Mouse (Mus musculus) stomach, postnatal 0 days (tissue): ENCODE data around the gene Cdc42ep4. TPM values are rescaled to one million over a fixed set of nuclear protein-coding genes. Genes with fewer than 3 reads are reported as not detected.

Experiments used
- ATAC-seq: fragments of 200-750 bp; cut with Nextera tagmentation; 2 replicates; pipeline ENCODE4 v1.8.0; 2017; ENCODE audit not compliant: low FRiP score, low TSS enrichment
- DNase-seq: peaks from one replicate; pipeline ENCODE4 v3.0.0-alpha.2; 2016; ENCODE audit warnings: low spot score
- H3K27ac ChIP-seq: fragments of 300-500 bp; sonication (generic); replicated peaks from 2 replicates; pipeline ENCODE4 v1.5.1; 2014; ENCODE audit warnings: mild to moderate bottlenecking, control low read depth
- H3K27me3 ChIP-seq: fragments of 300-500 bp; sonication (generic); 2 replicates; pipeline ENCODE4 v1.6.1; 2014; ENCODE audit warnings: low read length; ENCODE audit not compliant: control insufficient read depth, insufficient read depth
- H3K36me3 ChIP-seq: fragments of 300-500 bp; sonication (generic); 2 replicates; pipeline ENCODE4 v1.6.1; 2014; ENCODE audit warnings: low read length, mixed read lengths; ENCODE audit not compliant: control insufficient read depth, insufficient read depth
- H3K4me1 ChIP-seq: fragments of 300-500 bp; sonication (generic); replicated peaks from 2 replicates; pipeline ENCODE4 v1.6.1; 2014; ENCODE audit warnings: antibody characterized with exemption; ENCODE audit not compliant: control insufficient read depth, insufficient read depth
- H3K4me2 ChIP-seq: fragments of 300-500 bp; sonication (generic); replicated peaks from 2 replicates; pipeline ENCODE4 v1.6.1; 2014; ENCODE audit warnings: low read depth, mild to moderate bottlenecking, control low read depth, moderate library complexity
- H3K4me3 ChIP-seq: fragments of 300-500 bp; sonication (generic); 2 replicates; pipeline ENCODE4 v1.5.1; 2014; ENCODE audit warnings: low read depth, low read length, control low read depth
- H3K9ac ChIP-seq: fragments of 300-500 bp; sonication (generic); 2 replicates; pipeline ENCODE4 v1.6.1; 2014; ENCODE audit warnings: mild to moderate bottlenecking, low read length, control low read depth, mixed read lengths
- H3K9me3 ChIP-seq: fragments of 300-500 bp; sonication (generic); 2 replicates; pipeline ENCODE4 v1.6.1; 2016; ENCODE audit warnings: low read length; ENCODE audit not compliant: control insufficient read depth
- CTCF ChIP-seq: IDR thresholded peaks from 2 replicates; pipeline ENCODE4 v1.5.1; 2016; ENCODE audit warnings: antibody characterized with exemption, low read depth, mild to moderate bottlenecking, moderate library complexity
- EP300 ChIP-seq: optimal IDR thresholded peaks from 2 replicates; pipeline ENCODE3; 2016; ENCODE audit warnings: antibody characterized with exemption
- WGBS: fragments of 180-500 bp; shearing (Covaris S2); extraction: QIAGEN DNeasy Blood & Tissue Kit; methylation state at CpG from one replicate; pipeline ENCODE4 v1.1.7; 2014; 5-methylcytosine and 5-hydroxymethylcytosine counted together
- polyA plus RNA-seq: library from polyadenylated mRNA; unstranded; fragments of >200 nt; fragmentation: Nextera tagmentation; extraction: Ambion mirVana; gene quantifications from 2 replicates; pipeline ENCODE4 v1.2.1, GENCODE M21; 2015

The Cdc42ep4 gene
- polyA plus RNA-seq, 1 experiment from 2014 or later = 28.9 TPM

- WGBS = 77% methylated on average over 8 of the region's 8 CpGs
- H3K4me2 ChIP-seq = no peak overlapping the region
- DNase-seq = no peak
- peaks cover 10% of the 10 kb centered on the region for H3K4me1 ChIP-seq
- no peak overlapping the region for H3K4me3 ChIP-seq
- H3K9ac ChIP-seq = no peak overlapping the region
- ATAC-seq = no peak
- no peak overlapping the region for H3K27ac ChIP-seq
- no peaks in the 10 kb centered on the region for H3K9me3 ChIP-seq
- H3K36me3 ChIP-seq = no peaks in the 10 kb centered on the region
- TF ChIP-seq EP300 (no peak), CTCF (no peak)
- no peaks in the 10 kb centered on the region for H3K27me3 ChIP-seq
Observed at GRCm38 (mm10) chr11:113762136-113762797, 10.6 kb upstream of the Cdc42ep4 start.

GRCm38 (mm10) chr11:113761646-113762045, 10.0 kb upstream of the Cdc42ep4 start:
- TF ChIP-seq EP300 = no peak
- no peak for TF ChIP-seq CTCF

DNA sequence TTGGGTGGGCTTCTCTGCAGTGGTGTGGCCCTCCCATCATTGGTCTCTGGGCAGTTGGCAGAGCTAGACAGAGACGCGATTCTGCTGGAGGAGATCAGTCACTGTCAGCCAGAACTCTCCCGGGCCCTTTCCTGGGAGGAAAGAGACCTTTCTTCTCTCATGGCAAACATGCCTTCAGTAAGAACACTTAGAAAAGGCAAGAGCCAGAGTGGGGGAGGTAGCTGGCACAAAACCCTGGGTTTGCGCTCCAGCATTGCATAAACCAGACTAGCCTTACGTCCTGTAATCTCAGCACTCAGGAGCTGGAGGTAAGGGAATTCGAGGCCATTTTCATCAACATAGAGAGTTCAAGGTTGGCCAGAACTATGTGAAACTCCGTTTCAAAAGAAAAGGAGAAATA, 8.8 kb upstream of the Cdc42ep4 start:
- Histone ChIP-seq H3K4me3 (no peak overlapping the region), H3K9me3 (no peaks in the 10 kb centered on the region), H3K27me3 (no peaks in the 10 kb centered on the region), H3K36me3 (no peaks in the 10 kb centered on the region), H3K27ac (no peak overlapping the region), H3K4me1 (no peaks in the 10 kb centered on the region), H3K9ac (no peak overlapping the region), H3K4me2 (no peak overlapping the region)
- DNase-seq (no peak), ATAC-seq (no peak)
- 52% methylated on average over 7 of the region's 7 CpGs for WGBS
- no peak for TF ChIP-seq CTCF
- TF ChIP-seq EP300 = no peak

More at GRCm38 (mm10) chr11:113761646-113762045, 10.0 kb upstream of the Cdc42ep4 start:
- Histone ChIP-seq H3K27me3 (no peaks in the 10 kb centered on the region), H3K9me3 (no peaks in the 10 kb centered on the region), H3K9ac (no peak overlapping the region), H3K27ac (no peak overlapping the region), H3K4me2 (no peak overlapping the region), H3K36me3 (no peaks in the 10 kb centered on the region), H3K4me1 (peaks cover 5% of the 10 kb centered on the region), H3K4me3 (no peak overlapping the region)
- DNase-seq (no peak), ATAC-seq (no peak)
- 86% methylated on average over 7 of the region's 7 CpGs for WGBS

DNA sequence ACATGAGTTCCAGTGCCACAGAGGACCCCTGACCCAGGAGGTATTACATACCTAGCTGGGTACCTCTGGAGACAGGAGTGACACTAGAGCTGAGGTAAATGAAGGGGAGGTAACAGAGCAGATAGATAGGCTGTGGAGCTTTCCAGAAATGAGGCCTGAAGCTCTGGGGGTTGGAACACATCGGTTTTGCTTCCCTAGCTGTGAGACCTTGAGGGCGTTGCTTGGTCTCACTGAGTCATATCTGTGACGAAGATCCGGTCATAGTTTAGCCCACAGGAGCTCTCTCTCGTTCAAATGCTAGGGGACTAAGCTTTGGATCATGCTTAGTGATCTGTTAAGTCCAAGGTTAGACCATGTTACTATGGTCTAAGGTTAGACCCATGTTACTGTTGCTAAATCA, 7.2 kb upstream of the Cdc42ep4 start:
- DNase-seq = no peak
- no peak for ATAC-seq
- WGBS = 96% methylated on average over 5 of the region's 5 CpGs
- Histone ChIP-seq H3K4me1 (no peaks in the 10 kb centered on the region), H3K27me3 (no peaks in the 10 kb centered on the region), H3K27ac (no peak overlapping the region), H3K4me3 (no peak overlapping the region), H3K9me3 (no peaks in the 10 kb centered on the region), H3K36me3 (no peaks in the 10 kb centered on the region), H3K9ac (no peak overlapping the region), H3K4me2 (no peak overlapping the region)
- TF ChIP-seq EP300 (no peak), CTCF (no peak)

GRCm38 (mm10) chr11:113756578-113756977, 4.9 kb upstream of the Cdc42ep4 start:
- no peak overlapping the region for H3K4me3 ChIP-seq
- no peaks in the 10 kb centered on the region for H3K9me3 ChIP-seq
- DNase-seq (no peak), ATAC-seq (no peak)
- peaks cover 3% of the 10 kb centered on the region; the same call in 1 of the 2 replicates for H3K4me1 ChIP-seq
- no peaks in the 10 kb centered on the region for H3K27me3 ChIP-seq
- no peaks in the 10 kb centered on the region for H3K36me3 ChIP-seq
- no peak overlapping the region for H3K9ac ChIP-seq
- 77% methylated on average over 12 of the region's 12 CpGs for WGBS
- no peak overlapping the region for H3K4me2 ChIP-seq
- TF ChIP-seq CTCF (no peak), EP300 (no peak)
- H3K27ac ChIP-seq = no peak overlapping the region

GRCm38 (mm10) chr11:113755878-113756277, 4.2 kb upstream of the Cdc42ep4 start:
- no peak for TF ChIP-seq EP300
- no peak for TF ChIP-seq CTCF
- Histone ChIP-seq H3K9me3 (no peaks in the 10 kb centered on the region), H3K36me3 (no peaks in the 10 kb centered on the region), H3K9ac (no peak overlapping the region), H3K27me3 (no peaks in the 10 kb centered on the region), H3K4me3 (no peak overlapping the region), H3K4me1 (peaks cover 3% of the 10 kb centered on the region; the same call in 1 of the 2 replicates), H3K4me2 (no peak overlapping the region), H3K27ac (peak overlapping the region; percentile 73)
- ATAC-seq (no peak), DNase-seq (peak; percentile 25)
- 57% methylated on average over 14 of the region's 14 CpGs for WGBS
